17 mouse cellular contexts compared by ENCODE assay signal in the genomic region with DNA sequence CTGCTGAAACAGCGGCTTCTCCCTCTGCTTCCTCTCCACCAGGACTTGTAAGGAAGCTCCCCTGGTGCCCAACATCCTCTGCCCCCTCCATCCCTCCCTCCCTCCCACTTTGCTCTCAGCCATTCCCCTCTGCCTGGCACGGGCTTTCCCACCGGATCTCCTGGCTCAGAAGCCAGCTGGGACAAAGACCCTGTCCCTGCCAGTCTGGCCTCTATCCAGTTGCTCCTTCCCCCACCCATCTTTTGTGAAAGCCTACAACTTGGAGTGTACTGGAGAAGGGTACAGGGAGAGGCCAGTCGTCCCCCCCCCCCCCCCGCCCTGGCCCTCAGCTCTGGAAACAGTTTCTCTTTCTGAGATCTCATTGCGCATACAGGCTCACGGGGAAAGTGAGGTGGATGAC. TPM values are rescaled to one million over a fixed set of nuclear protein-coding genes. Genes with fewer than 3 reads are reported as not detected.
A peak's percentile ranks its signal among the peaks of the same experiment; 100 is the strongest.
DNase-seq lines count a peak whose midpoint lies in the region; ATAC-seq and TF ChIP-seq lines count a peak whose summit lies in the region.
"Had no signal": no experiment of that assay in that cellular context is flagged by ENCODE, and none has a peak within 500 bp of the region (broad histone marks: within the 10 kb centered on the region; RNA-seq: fewer than 3 reads in every experiment).

No protein-coding gene starts in this region.

- ATAC-seq in forebrain, embryonic 11.5 days (replicated peaks; ENCODE audit: low FRiP score) = no peak
- peak; percentile 48 for ATAC-seq in neural tube, embryonic 13.5 days (ENCODE audit: low read depth)
- ATAC-seq in hindbrain, postnatal 0 days = peak; percentile 66
- ATAC-seq in intestine, embryonic 15.5 days = no peak

- under 1% methylated on average over 7 of the region's 7 CpGs for WGBS in forebrain, embryonic 10.5 days
- WGBS in forebrain, embryonic 11.5 days = 1% methylated on average over 6 of the region's 7 CpGs
- 2% methylated on average over 7 of the region's 7 CpGs for WGBS in neural tube, embryonic 13.5 days
- WGBS in hindbrain, postnatal 0 days = 2% methylated on average over 7 of the region's 7 CpGs
- WGBS in intestine, embryonic 15.5 days = 5% methylated on average over 7 of the region's 7 CpGs

- H3K9ac ChIP-seq in forebrain, embryonic 11.5 days (ENCODE audit: low read length) = no peak overlapping the region
- peak overlapping the region; percentile 64; the same call in 1 of the 2 replicates for H3K9ac ChIP-seq in neural tube, embryonic 13.5 days
- no peak overlapping the region; the same call in 1 of the 2 replicates for H3K9ac ChIP-seq in hindbrain, postnatal 0 days (replicated peaks; ENCODE audit: low read length)
- no peak overlapping the region for H3K9ac ChIP-seq in intestine, embryonic 15.5 days
- H3K9ac ChIP-seq: heart, embryonic 12.5 days; lung, embryonic 15.5 days had no signal

- H3K36me3 ChIP-seq in forebrain, embryonic 10.5 days (replicated peaks) = no peaks in the 10 kb centered on the region
- H3K36me3 ChIP-seq in forebrain, embryonic 11.5 days (ENCODE audit: control insufficient read depth, insufficient read depth, low read length) = no peaks in the 10 kb centered on the region
- H3K36me3 ChIP-seq in neural tube, embryonic 13.5 days = no peaks in the 10 kb centered on the region
- H3K36me3 ChIP-seq in hindbrain, postnatal 0 days (ENCODE audit: insufficient read depth, low read length) = no peaks in the 10 kb centered on the region; the same call in 1 of the 2 replicates
- H3K36me3 ChIP-seq in intestine, embryonic 15.5 days = no peaks in the 10 kb centered on the region
- H3K36me3 ChIP-seq: G1E; heart, embryonic 12.5 days; lung, embryonic 15.5 days had no signal

- H3K4me3 ChIP-seq in forebrain, embryonic 10.5 days = no peak overlapping the region
- no peak overlapping the region for H3K4me3 ChIP-seq in forebrain, embryonic 11.5 days (ENCODE audit: low read depth, low read length)
- peak overlapping the region; percentile 43 for H3K4me3 ChIP-seq in neural tube, embryonic 13.5 days
- H3K4me3 ChIP-seq in hindbrain, postnatal 0 days (ENCODE audit: low read length) = peak overlapping the region; percentile 48
- H3K4me3 ChIP-seq in intestine, embryonic 15.5 days (replicated peaks) = no peak overlapping the region
- H3K4me3 ChIP-seq: lung, embryonic 15.5 days had no signal

- H3K27me3 ChIP-seq in forebrain, embryonic 10.5 days (ENCODE audit: poor library complexity, severe bottlenecking) = peaks cover 100% of the 10 kb centered on the region
- peaks cover 88% of the 10 kb centered on the region for H3K27me3 ChIP-seq in forebrain, embryonic 11.5 days (ENCODE audit: control insufficient read depth, insufficient read depth, low read length)
- H3K27me3 ChIP-seq in neural tube, embryonic 13.5 days = peaks cover 100% of the 10 kb centered on the region
- H3K27me3 ChIP-seq in hindbrain, postnatal 0 days (ENCODE audit: insufficient read depth, low read length) = peaks cover 42% of the 10 kb centered on the region
- peaks cover 100% of the 10 kb centered on the region for H3K27me3 ChIP-seq in intestine, embryonic 15.5 days (replicated peaks)

- no peak for TF ChIP-seq CTCF in hindbrain, postnatal 0 days (IDR thresholded peaks at IDR 0.05; ENCODE audit: low read depth)

- H3K4me2 ChIP-seq in forebrain, embryonic 11.5 days (ENCODE audit: low read depth, low read length, severe bottlenecking) = no peak overlapping the region
- H3K4me2 ChIP-seq in neural tube, embryonic 13.5 days = peak overlapping the region; percentile 72
- H3K4me2 ChIP-seq in hindbrain, postnatal 0 days (ENCODE audit: low read depth, low read length) = peak overlapping the region; percentile 71
- no peak overlapping the region for H3K4me2 ChIP-seq in intestine, embryonic 15.5 days (replicated peaks)

- H3K9me3 ChIP-seq in forebrain, embryonic 10.5 days = no peaks in the 10 kb centered on the region
- no peaks in the 10 kb centered on the region for H3K9me3 ChIP-seq in forebrain, embryonic 11.5 days (ENCODE audit: control insufficient read depth, low read length)
- no peaks in the 10 kb centered on the region for H3K9me3 ChIP-seq in neural tube, embryonic 13.5 days
- no peaks in the 10 kb centered on the region for H3K9me3 ChIP-seq in hindbrain, postnatal 0 days (ENCODE audit: low read length)
- 0 out of 2 replicates have a peak, but pooled peaks cover 3% of the 10 kb centered on the region for H3K9me3 ChIP-seq in intestine, embryonic 15.5 days
- H3K9me3 ChIP-seq: G1E; lung, embryonic 15.5 days had no signal

- no peak overlapping the region for H3K27ac ChIP-seq in forebrain, embryonic 10.5 days
- H3K27ac ChIP-seq in forebrain, embryonic 11.5 days (ENCODE audit: low read depth, low read length) = no peak overlapping the region
- peak overlapping the region; percentile 56; the same call in 1 of the 2 replicates for H3K27ac ChIP-seq in neural tube, embryonic 13.5 days (replicated peaks)
- peak overlapping the region; percentile 76; the same call in 1 of the 2 replicates for H3K27ac ChIP-seq in hindbrain, postnatal 0 days
- H3K27ac ChIP-seq in intestine, embryonic 15.5 days = no peak overlapping the region
- H3K27ac ChIP-seq: lung, embryonic 15.5 days had no signal

- DNase-seq in forebrain, embryonic 10.5 days (ENCODE audit: extremely low spot score, low spot score) = peak; percentile 21
- no peak for DNase-seq in forebrain, embryonic 11.5 days (ENCODE audit: low spot score)
- no peak for DNase-seq in neural tube, embryonic 10.5 days (ENCODE audit: extremely low spot score, low spot score)
- DNase-seq in hindbrain, postnatal 0 days (ENCODE audit: low spot score) = peak; percentile 86
- DNase-seq in right cerebral cortex, postnatal 4 days = peak; percentile 65
- DNase-seq in spleen, adult 12 weeks (ENCODE audit: low spot score) = no peak
- DNase-seq: B cell, adult 2 months; gastrocnemius, postnatal 14 days; kidney, postnatal 25 days; spleen, adult 18-20 months had no signal

- peaks cover 66% of the 10 kb centered on the region for H3K4me1 ChIP-seq in forebrain, embryonic 10.5 days
- H3K4me1 ChIP-seq in forebrain, embryonic 11.5 days (replicated peaks; ENCODE audit: control insufficient read depth, insufficient read depth, low read length) = peaks cover 13% of the 10 kb centered on the region
- H3K4me1 ChIP-seq in neural tube, embryonic 13.5 days (replicated peaks) = peaks cover 49% of the 10 kb centered on the region
- H3K4me1 ChIP-seq in hindbrain, postnatal 0 days (ENCODE audit: insufficient read depth, low read length) = peaks cover 27% of the 10 kb centered on the region
- H3K4me1 ChIP-seq in intestine, embryonic 15.5 days (replicated peaks) = peaks cover 15% of the 10 kb centered on the region

RNA-seq across cellular contexts. Expression of a gene that starts 1.3 kb away (rescaled TPM):
- 0.17 TPM in 2 replicates for polyA plus RNA-seq in forebrain, embryonic 10.5 days (2016; fragmentation: Nextera tagmentation; extraction: Ambion mirVana)
- polyA plus RNA-seq in forebrain, embryonic 11.5 days (2014; fragmentation: Nextera tagmentation; extraction: Ambion mirVana) = 0.52 and 0.72 TPM in 2 replicates
- polyA plus RNA-seq in neural tube, embryonic 13.5 days (2015; fragmentation: Nextera tagmentation; extraction: Ambion mirVana) = 37.8 and 41.3 TPM in 2 replicates
- 318 and 347 TPM in 2 replicates for total RNA-seq in hindbrain, postnatal 0 days (2014; rRNA removed)
- polyA plus RNA-seq in hindbrain, postnatal 0 days (2015; fragmentation: Nextera tagmentation; extraction: Ambion mirVana) = 229 and 237 TPM in 2 replicates
- polyA plus RNA-seq in intestine, embryonic 15.5 days (2015; fragmentation: Nextera tagmentation; extraction: Ambion mirVana) = 0.15 and 0.54 TPM in 2 replicates
- total RNA-seq: G1E; megakaryocyte-erythroid progenitor cell, adult 5-6 weeks; neutrophil, adult 5-6 weeks had no signal
- polyA plus RNA-seq: G1E had no signal

RNA-seq across cellular contexts. Expression of a gene that starts 27.9 kb away (rescaled TPM):
- 81.2 and 86.9 TPM in 2 replicates for polyA plus RNA-seq in forebrain, embryonic 10.5 days (2016; fragmentation: Nextera tagmentation; extraction: Ambion mirVana)
- 92.0 and 99.9 TPM in 2 replicates for polyA plus RNA-seq in forebrain, embryonic 11.5 days (2014; fragmentation: Nextera tagmentation; extraction: Ambion mirVana)
- 44.1 and 47.1 TPM in 2 replicates for polyA plus RNA-seq in neural tube, embryonic 13.5 days (2015; fragmentation: Nextera tagmentation; extraction: Ambion mirVana)
- total RNA-seq in hindbrain, postnatal 0 days (2014; rRNA removed) = 37.2 and 40.0 TPM in 2 replicates
- 14.9 and 15.7 TPM in 2 replicates for polyA plus RNA-seq in hindbrain, postnatal 0 days (2015; fragmentation: Nextera tagmentation; extraction: Ambion mirVana)
- polyA plus RNA-seq in intestine, embryonic 15.5 days (2015; fragmentation: Nextera tagmentation; extraction: Ambion mirVana) = 17.0 and 20.0 TPM in 2 replicates
- total RNA-seq: megakaryocyte-erythroid progenitor cell, adult 5-6 weeks had no signal

RNA-seq across cellular contexts. Expression of a gene that starts 28.6 kb away (rescaled TPM):
- polyA plus RNA-seq in forebrain, embryonic 10.5 days (2016; fragmentation: Nextera tagmentation; extraction: Ambion mirVana) = not detected in 2 replicates
- polyA plus RNA-seq in forebrain, embryonic 11.5 days (2014; fragmentation: Nextera tagmentation; extraction: Ambion mirVana) = 0.27 and 0.39 TPM in 2 replicates
- polyA plus RNA-seq in neural tube, embryonic 13.5 days (2015; fragmentation: Nextera tagmentation; extraction: Ambion mirVana) = 0.36 and 0.40 TPM in 2 replicates
- 0.47 and 0.50 TPM in 2 replicates for total RNA-seq in hindbrain, postnatal 0 days (2014; rRNA removed)
- polyA plus RNA-seq in hindbrain, postnatal 0 days (2015; fragmentation: Nextera tagmentation; extraction: Ambion mirVana) = 1.2 and 1.5 TPM in 2 replicates
- polyA plus RNA-seq in intestine, embryonic 15.5 days (2015; fragmentation: Nextera tagmentation; extraction: Ambion mirVana) = not detected in 2 replicates
- total RNA-seq: G1E; megakaryocyte-erythroid progenitor cell, adult 5-6 weeks; neutrophil, adult 5-6 weeks had no signal
- polyA plus RNA-seq: G1E had no signal

RNA-seq across cellular contexts. Expression of a gene that starts 44.2 kb away (rescaled TPM):
- 52.4 and 54.5 TPM in 2 replicates for polyA plus RNA-seq in forebrain, embryonic 10.5 days (2016; fragmentation: Nextera tagmentation; extraction: Ambion mirVana)
- 32.8 and 39.0 TPM in 2 replicates for polyA plus RNA-seq in forebrain, embryonic 11.5 days (2014; fragmentation: Nextera tagmentation; extraction: Ambion mirVana)
- 29.5 and 30.3 TPM in 2 replicates for polyA plus RNA-seq in neural tube, embryonic 13.5 days (2015; fragmentation: Nextera tagmentation; extraction: Ambion mirVana)
- 6.3 and 9.0 TPM in 2 replicates for total RNA-seq in hindbrain, postnatal 0 days (2014; rRNA removed)
- 31.7 and 33.5 TPM in 2 replicates for polyA plus RNA-seq in hindbrain, postnatal 0 days (2015; fragmentation: Nextera tagmentation; extraction: Ambion mirVana)
- polyA plus RNA-seq in intestine, embryonic 15.5 days (2015; fragmentation: Nextera tagmentation; extraction: Ambion mirVana) = 36.7 and 40.3 TPM in 2 replicates

RNA-seq across cellular contexts. Expression of a gene that starts 50.3 kb away (rescaled TPM):
- 834 and 866 TPM in 2 replicates for polyA plus RNA-seq in forebrain, embryonic 10.5 days (2016; fragmentation: Nextera tagmentation; extraction: Ambion mirVana)
- polyA plus RNA-seq in forebrain, embryonic 11.5 days (2014; fragmentation: Nextera tagmentation; extraction: Ambion mirVana) = 409 and 417 TPM in 2 replicates
- 193 and 205 TPM in 2 replicates for polyA plus RNA-seq in neural tube, embryonic 13.5 days (2015; fragmentation: Nextera tagmentation; extraction: Ambion mirVana)
- 9.8 and 28.6 TPM in 2 replicates for total RNA-seq in hindbrain, postnatal 0 days (2014; rRNA removed)
- 44.5 and 46.3 TPM in 2 replicates for polyA plus RNA-seq in hindbrain, postnatal 0 days (2015; fragmentation: Nextera tagmentation; extraction: Ambion mirVana)
- 7.0 and 8.2 TPM in 2 replicates for polyA plus RNA-seq in intestine, embryonic 15.5 days (2015; fragmentation: Nextera tagmentation; extraction: Ambion mirVana)
- total RNA-seq: neutrophil, adult 5-6 weeks had no signal
- polyA plus RNA-seq: G1E had no signal

Comparison
In these comparisons a context has a peak if more than half of its experiments do, and no peak if none do; other contexts are left out.
1. DNase-seq: peak in forebrain, embryonic 10.5 days (single experiment), hindbrain, postnatal 0 days (single experiment) and right cerebral cortex, postnatal 4 days (single experiment); none in forebrain, embryonic 11.5 days (single experiment), neural tube, embryonic 10.5 days (single experiment) and spleen, adult 12 weeks (single experiment).
2. H3K27ac ChIP-seq: peak in neural tube, embryonic 13.5 days (single experiment) and hindbrain, postnatal 0 days (single experiment); none in forebrain, embryonic 10.5 days (single experiment), forebrain, embryonic 11.5 days (single experiment) and intestine, embryonic 15.5 days (single experiment).
3. H3K4me3 ChIP-seq: peak in neural tube, embryonic 13.5 days (single experiment) and hindbrain, postnatal 0 days (single experiment); none in forebrain, embryonic 10.5 days (single experiment), forebrain, embryonic 11.5 days (single experiment) and intestine, embryonic 15.5 days (single experiment).
4. ATAC-seq: peak in neural tube, embryonic 13.5 days (single experiment) and hindbrain, postnatal 0 days (single experiment); none in forebrain, embryonic 11.5 days (single experiment) and intestine, embryonic 15.5 days (single experiment).
5. H3K4me2 ChIP-seq: peak in neural tube, embryonic 13.5 days (single experiment) and hindbrain, postnatal 0 days (single experiment); none in forebrain, embryonic 11.5 days (single experiment) and intestine, embryonic 15.5 days (single experiment).
6. RNA of a gene that starts 1.3 kb away (polyA plus RNA-seq): 229 to 237 TPM in hindbrain, postnatal 0 days and 37.8 to 41.3 TPM in neural tube, embryonic 13.5 days; 0.15 to 0.54 TPM in intestine, embryonic 15.5 days, 0.52 to 0.72 TPM in forebrain, embryonic 11.5 days and 0.17 TPM in forebrain, embryonic 10.5 days; every median in the first group is over 10 times any median in the second.